Mouse (Mus musculus): Measurements from ENCODE around the gene Ago4. TPM values are rescaled to one million over a fixed set of nuclear protein-coding genes. Genes with fewer than 3 reads are reported as not detected.
"Not testable (repeated sequence)": the region's sequence is repeated elsewhere in the genome, so short reads cannot be mapped to it uniquely, and the experiment has no call there.

Ago4 gene
- polyA plus RNA-seq, 1 experiment from 2014 or later, result 12.4 TPM

DNA sequence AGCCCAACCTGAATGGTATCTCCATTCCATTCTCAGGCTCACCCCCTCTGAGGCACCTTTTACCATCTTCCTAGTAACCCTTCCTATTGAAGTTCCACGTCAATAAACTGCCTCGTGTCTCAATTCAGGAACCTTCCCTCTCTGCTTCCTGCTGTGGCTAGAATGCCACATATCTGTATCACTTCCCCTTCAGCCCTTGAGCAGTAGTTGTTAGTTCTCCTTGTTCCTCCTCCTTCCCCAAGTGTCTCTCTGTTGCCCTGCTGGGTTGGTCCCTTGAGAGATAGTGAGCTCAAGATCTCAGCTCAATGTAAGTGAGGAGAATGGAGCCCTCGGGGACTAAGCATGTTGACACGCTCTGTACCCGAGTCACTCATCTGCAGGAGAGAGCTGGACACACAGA lies 3.6 kb upstream of the Ago4 start:
- Histone ChIP-seq H3K27me3 (ENCODE audit: control insufficient read depth, insufficient read depth, low read length) (no peaks in the 10 kb centered on the region), H3K9ac (replicated peaks; ENCODE audit: low read length) (no peak overlapping the region), H3K27ac (replicated peaks; ENCODE audit: low read depth, low read length) (no peak overlapping the region), H3K4me1 (ENCODE audit: control insufficient read depth, insufficient read depth, low read length) (peaks cover 6% of the 10 kb centered on the region), H3K9me3 (ENCODE audit: control insufficient read depth, low read length) (no peaks in the 10 kb centered on the region), H3K36me3 (ENCODE audit: control insufficient read depth, insufficient read depth, low read length) (no peaks in the 10 kb centered on the region), H3K4me3 (replicated peaks; ENCODE audit: low read depth, low read length) (no peak overlapping the region), H3K4me2 (ENCODE audit: low read length) (no peak overlapping the region)
- 74% methylated on average over 5 of the region's 5 CpGs for WGBS
- DNase-seq (no peak), ATAC-seq (ENCODE audit: low FRiP score, low TSS enrichment) (no peak)

DNA sequence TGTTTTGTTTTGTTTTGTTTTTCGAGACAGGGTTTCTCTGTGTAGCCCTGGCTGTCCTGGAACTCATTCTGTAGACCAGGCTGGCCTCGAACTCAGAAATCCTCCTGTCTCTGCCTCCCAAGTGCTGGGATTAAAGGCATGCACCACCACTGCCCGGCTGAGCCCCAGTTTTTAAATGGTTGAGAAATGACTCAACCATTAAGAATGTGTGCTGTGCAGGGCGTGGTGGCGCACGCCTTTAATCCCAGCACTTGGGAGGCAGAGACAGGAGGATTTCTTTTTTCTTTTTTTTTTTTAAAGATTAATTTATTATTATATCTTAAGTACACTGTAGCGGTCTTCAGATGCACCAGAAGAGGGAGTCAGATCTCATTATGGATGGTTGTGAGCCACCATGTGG lies 2.4 kb upstream of the Ago4 start:
- H3K4me3 ChIP-seq (replicated peaks; ENCODE audit: low read depth, low read length); H3K27ac ChIP-seq (replicated peaks; ENCODE audit: low read depth, low read length); DNase-seq; ATAC-seq (ENCODE audit: low FRiP score, low TSS enrichment); H3K27me3 ChIP-seq (ENCODE audit: control insufficient read depth, insufficient read depth, low read length); H3K36me3 ChIP-seq (ENCODE audit: control insufficient read depth, insufficient read depth, low read length); H3K4me2 ChIP-seq (ENCODE audit: low read length); H3K9me3 ChIP-seq (ENCODE audit: control insufficient read depth, low read length); H3K9ac ChIP-seq (replicated peaks; ENCODE audit: low read length): not testable (repeated sequence)
- WGBS, result 95% methylated on average over 7 of the region's 7 CpGs
- H3K4me1 ChIP-seq (ENCODE audit: control insufficient read depth, insufficient read depth, low read length), result peaks cover 13% of the 10 kb centered on the region

DNA sequence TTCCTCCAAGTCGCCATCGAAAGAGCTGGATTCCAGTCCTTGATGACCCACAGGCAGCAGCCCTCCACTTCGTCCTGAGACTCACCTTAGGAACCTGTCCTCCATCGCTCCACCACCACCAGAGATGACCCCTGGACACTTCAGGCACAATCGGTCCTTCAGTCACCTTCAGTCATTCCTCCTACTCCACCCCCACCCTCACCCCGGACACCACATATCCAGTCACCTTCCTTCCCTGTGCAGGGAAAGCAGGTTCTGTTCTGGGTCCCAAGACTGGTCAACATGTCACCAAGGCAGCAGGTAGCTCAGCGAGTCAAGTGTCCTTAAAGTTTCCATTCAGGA lies 428 bp upstream of the Ago4 start:
- WGBS, result 8% methylated on average over 7 of the region's 7 CpGs
- H3K27ac ChIP-seq (replicated peaks; ENCODE audit: low read depth, low read length), result peak overlapping the region; percentile 88
- no peaks in the 10 kb centered on the region for H3K27me3 ChIP-seq (ENCODE audit: control insufficient read depth, insufficient read depth, low read length)
- peak overlapping the region; percentile 95 for H3K9ac ChIP-seq (replicated peaks; ENCODE audit: low read length)
- peaks cover 13% of the 10 kb centered on the region for H3K4me1 ChIP-seq (ENCODE audit: control insufficient read depth, insufficient read depth, low read length)
- H3K4me3 ChIP-seq (replicated peaks; ENCODE audit: low read depth, low read length), result peak overlapping the region; percentile 96
- peak overlapping the region; percentile 86 for H3K4me2 ChIP-seq (ENCODE audit: low read length)
- ATAC-seq (ENCODE audit: low FRiP score, low TSS enrichment), result peak; percentile 67
- H3K9me3 ChIP-seq (ENCODE audit: control insufficient read depth, low read length), result no peaks in the 10 kb centered on the region
- DNase-seq, result no peak
- H3K36me3 ChIP-seq (ENCODE audit: control insufficient read depth, insufficient read depth, low read length), result no peaks in the 10 kb centered on the region

DNA sequence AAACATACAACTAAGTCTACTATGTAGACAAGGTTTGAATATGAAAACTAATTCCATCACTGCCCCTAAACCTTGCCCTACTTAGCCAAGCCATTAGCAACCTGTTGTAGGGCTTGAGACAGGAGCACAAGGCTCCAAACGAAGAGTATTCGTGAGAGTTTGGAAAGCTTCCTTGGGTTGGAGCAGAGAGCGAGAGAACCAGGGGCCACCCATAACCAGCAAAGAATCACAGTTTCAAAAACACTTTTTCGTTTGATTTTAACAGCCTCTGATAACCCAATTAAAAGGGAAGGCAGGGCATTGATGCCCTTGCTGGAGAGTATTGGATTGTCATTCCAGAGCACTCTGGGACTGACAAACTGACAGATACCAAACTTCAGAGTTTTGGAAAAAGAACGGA lies 980 bp downstream of the Ago4 start:
- peak overlapping the region; percentile 86 for H3K4me2 ChIP-seq (ENCODE audit: low read length)
- peaks cover 13% of the 10 kb centered on the region for H3K4me1 ChIP-seq (ENCODE audit: control insufficient read depth, insufficient read depth, low read length)
- no peak overlapping the region for H3K27ac ChIP-seq (replicated peaks; ENCODE audit: low read depth, low read length)
- H3K9ac ChIP-seq (replicated peaks; ENCODE audit: low read length), result peak overlapping the region; percentile 95
- ATAC-seq (ENCODE audit: low FRiP score, low TSS enrichment) (no peak), DNase-seq (no peak)
- H3K9me3 ChIP-seq (ENCODE audit: control insufficient read depth, low read length), result no peaks in the 10 kb centered on the region
- no peaks in the 10 kb centered on the region for H3K36me3 ChIP-seq (ENCODE audit: control insufficient read depth, insufficient read depth, low read length)
- no peaks in the 10 kb centered on the region for H3K27me3 ChIP-seq (ENCODE audit: control insufficient read depth, insufficient read depth, low read length)
- H3K4me3 ChIP-seq (replicated peaks; ENCODE audit: low read depth, low read length), result peak overlapping the region; percentile 96
- WGBS, result 32% methylated on average over 5 of the region's 5 CpGs

DNA sequence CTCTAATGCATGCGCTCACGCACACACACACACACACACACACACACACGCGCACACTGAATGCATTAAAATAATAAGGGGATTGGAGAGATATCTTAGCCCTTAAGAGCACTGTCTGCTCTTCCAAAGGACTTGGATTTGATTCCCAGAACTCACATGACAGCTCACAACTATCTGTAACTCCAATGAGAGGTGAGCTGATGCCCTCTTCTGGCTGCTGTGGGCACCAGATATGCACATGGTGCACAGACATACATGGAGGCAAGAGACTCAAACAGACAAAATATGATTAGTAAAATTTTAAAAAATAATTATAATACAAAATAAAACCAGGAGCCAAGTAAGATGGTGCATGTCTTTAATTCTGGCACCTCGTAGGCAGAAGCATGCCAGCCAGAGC lies 6.4 kb downstream of the Ago4 start:
- no peak for DNase-seq
- no peak for ATAC-seq (ENCODE audit: low FRiP score, low TSS enrichment)
- H3K4me1 ChIP-seq (ENCODE audit: control insufficient read depth, insufficient read depth, low read length), result peaks cover 7% of the 10 kb centered on the region
- no peak overlapping the region for H3K27ac ChIP-seq (replicated peaks; ENCODE audit: low read depth, low read length)
- 94% methylated on average over 5 of the region's 5 CpGs for WGBS
- H3K36me3 ChIP-seq (ENCODE audit: control insufficient read depth, insufficient read depth, low read length), result peaks cover 11% of the 10 kb centered on the region
- no peak overlapping the region for H3K4me3 ChIP-seq (replicated peaks; ENCODE audit: low read depth, low read length)
- no peaks in the 10 kb centered on the region for H3K9me3 ChIP-seq (ENCODE audit: control insufficient read depth, low read length)
- no peak overlapping the region for H3K4me2 ChIP-seq (ENCODE audit: low read length)
- H3K27me3 ChIP-seq (ENCODE audit: control insufficient read depth, insufficient read depth, low read length), result no peaks in the 10 kb centered on the region
- no peak overlapping the region for H3K9ac ChIP-seq (replicated peaks; ENCODE audit: low read length)

DNA sequence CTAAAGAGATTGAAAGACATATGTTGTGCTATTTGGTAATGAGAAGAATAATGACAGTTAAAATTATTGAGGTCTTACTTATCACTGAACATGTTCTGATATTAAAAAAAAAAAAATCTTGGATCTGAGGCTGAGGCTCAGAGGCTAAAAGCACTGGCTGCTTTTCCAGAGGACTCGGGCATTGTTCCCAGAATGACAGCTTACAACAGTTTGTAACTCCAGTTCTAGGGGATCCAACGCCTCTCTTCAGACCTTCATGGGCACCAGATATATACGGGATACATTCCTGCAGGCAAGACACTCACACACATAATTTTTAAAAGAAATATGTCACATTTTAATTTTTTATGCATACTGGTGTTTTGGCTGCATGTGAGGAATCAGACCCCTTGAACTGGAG lies 7.1 kb downstream of the Ago4 start:
- Histone ChIP-seq H3K4me3 (replicated peaks; ENCODE audit: low read depth, low read length) (no peak overlapping the region), H3K27me3 (ENCODE audit: control insufficient read depth, insufficient read depth, low read length) (no peaks in the 10 kb centered on the region), H3K9me3 (ENCODE audit: control insufficient read depth, low read length) (no peaks in the 10 kb centered on the region), H3K4me1 (ENCODE audit: control insufficient read depth, insufficient read depth, low read length) (no peaks in the 10 kb centered on the region; the same call in 1 of the 2 replicates), H3K36me3 (ENCODE audit: control insufficient read depth, insufficient read depth, low read length) (peaks cover 15% of the 10 kb centered on the region), H3K9ac (replicated peaks; ENCODE audit: low read length) (no peak overlapping the region), H3K4me2 (ENCODE audit: low read length) (no peak overlapping the region), H3K27ac (replicated peaks; ENCODE audit: low read depth, low read length) (no peak overlapping the region)
- ATAC-seq (ENCODE audit: low FRiP score, low TSS enrichment) (no peak), DNase-seq (no peak)
- 91% methylated on average over 3 of the region's 3 CpGs for WGBS

DNA sequence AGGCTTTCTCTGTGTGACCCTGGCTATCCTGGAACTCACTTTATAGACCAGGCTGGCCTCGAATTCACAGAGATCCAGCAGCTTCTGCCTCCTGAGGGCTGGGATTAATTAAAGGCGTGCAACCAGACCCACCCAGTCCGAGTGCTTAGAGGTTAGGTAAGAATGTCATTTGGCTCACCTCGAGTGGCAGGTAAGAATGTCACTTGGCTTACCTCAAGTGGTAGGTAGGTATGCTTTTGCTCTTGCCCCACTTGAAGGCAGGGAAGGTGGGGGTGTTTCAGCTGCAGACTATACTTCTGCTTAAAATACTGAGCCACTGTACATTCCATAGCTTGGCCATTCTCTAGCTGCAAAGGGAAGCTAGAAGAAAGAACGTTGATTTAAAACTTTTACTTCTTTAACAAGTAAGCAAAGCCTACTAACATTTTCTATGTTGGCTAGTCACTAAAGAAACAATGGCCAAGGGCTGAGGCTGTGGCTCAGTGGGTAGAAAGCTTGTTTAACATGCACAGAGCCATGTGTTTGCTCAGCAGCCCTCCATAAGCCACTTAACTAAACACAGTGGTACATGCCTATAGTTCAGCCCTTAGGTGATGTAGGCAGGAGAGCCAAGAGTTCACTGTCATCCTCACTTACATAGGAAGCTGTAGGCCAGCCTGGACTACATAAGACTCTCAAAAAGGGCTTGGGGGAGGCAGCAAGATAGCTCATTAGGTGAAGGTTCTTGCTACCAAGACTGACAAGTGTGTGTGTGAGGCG lies 20.8 kb downstream of the Ago4 start:
- no peak overlapping the region for H3K4me3 ChIP-seq (replicated peaks; ENCODE audit: low read depth, low read length)
- H3K9me3 ChIP-seq (ENCODE audit: control insufficient read depth, low read length), result no peaks in the 10 kb centered on the region
- H3K4me2 ChIP-seq (ENCODE audit: low read length), result no peak overlapping the region
- H3K36me3 ChIP-seq (ENCODE audit: control insufficient read depth, insufficient read depth, low read length), result peaks cover 82% of the 10 kb centered on the region
- no peak overlapping the region for H3K9ac ChIP-seq (replicated peaks; ENCODE audit: low read length)
- DNase-seq (no peak), ATAC-seq (ENCODE audit: low FRiP score, low TSS enrichment) (no peak)
- H3K27ac ChIP-seq (replicated peaks; ENCODE audit: low read depth, low read length), result no peak overlapping the region
- H3K4me1 ChIP-seq (ENCODE audit: control insufficient read depth, insufficient read depth, low read length), result no peaks in the 10 kb centered on the region
- H3K27me3 ChIP-seq (ENCODE audit: control insufficient read depth, insufficient read depth, low read length), result no peaks in the 10 kb centered on the region
- 90% methylated on average over 6 of the region's 6 CpGs for WGBS

DNA sequence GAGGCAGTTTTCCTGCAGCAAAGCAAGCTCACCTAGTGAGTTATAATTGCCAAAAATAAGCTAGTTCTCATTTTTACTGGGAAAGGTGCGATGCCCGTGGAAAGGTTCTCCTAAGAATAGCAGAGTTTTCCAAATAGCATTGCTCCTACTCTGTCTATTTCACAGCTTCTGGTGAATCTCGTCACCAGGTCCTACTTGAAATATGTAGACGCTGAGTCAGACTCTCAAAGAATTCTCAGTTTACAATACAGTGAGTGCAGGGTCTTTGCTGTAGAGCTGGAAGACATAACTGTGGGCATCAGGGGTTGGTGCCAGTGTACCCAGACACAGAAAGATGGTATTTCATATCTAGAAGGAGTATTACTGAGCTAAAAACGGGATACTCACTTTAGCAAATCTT lies 22.3 kb downstream of the Ago4 start:
- 89% methylated on average over 5 of the region's 5 CpGs for WGBS
- Histone ChIP-seq H3K9me3 (ENCODE audit: control insufficient read depth, low read length) (no peaks in the 10 kb centered on the region), H3K4me2 (ENCODE audit: low read length) (no peak overlapping the region), H3K9ac (replicated peaks; ENCODE audit: low read length) (no peak overlapping the region), H3K4me3 (replicated peaks; ENCODE audit: low read depth, low read length) (no peak overlapping the region), H3K4me1 (ENCODE audit: control insufficient read depth, insufficient read depth, low read length) (no peaks in the 10 kb centered on the region), H3K27me3 (ENCODE audit: control insufficient read depth, insufficient read depth, low read length) (no peaks in the 10 kb centered on the region), H3K36me3 (ENCODE audit: control insufficient read depth, insufficient read depth, low read length) (peaks cover 85% of the 10 kb centered on the region), H3K27ac (replicated peaks; ENCODE audit: low read depth, low read length) (no peak overlapping the region)
- DNase-seq, result no peak
- ATAC-seq (ENCODE audit: low FRiP score, low TSS enrichment), result no peak

DNA sequence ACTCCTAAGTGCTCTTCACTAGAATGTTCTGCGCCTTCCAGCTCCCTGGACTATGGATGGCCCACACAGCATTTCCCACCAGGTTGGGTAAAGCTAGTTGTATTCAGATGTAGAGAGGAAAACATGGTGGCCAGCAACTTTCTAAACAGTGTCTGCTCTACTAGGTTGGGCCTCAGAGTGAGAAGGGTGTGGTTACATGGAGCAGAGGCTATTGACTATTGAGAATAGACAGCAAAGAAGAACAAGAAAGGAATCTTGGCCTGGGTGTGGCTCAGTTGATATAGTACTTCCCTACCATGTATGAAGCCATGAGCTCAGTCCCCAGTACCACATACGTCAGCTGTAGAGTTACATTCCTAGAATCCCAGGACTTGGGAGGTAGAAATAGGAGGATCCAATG lies 24.2 kb downstream of the Ago4 start:
- H3K27ac ChIP-seq (replicated peaks; ENCODE audit: low read depth, low read length), result no peak overlapping the region
- DNase-seq, result no peak
- H3K27me3 ChIP-seq (ENCODE audit: control insufficient read depth, insufficient read depth, low read length), result no peaks in the 10 kb centered on the region
- no peak overlapping the region for H3K9ac ChIP-seq (replicated peaks; ENCODE audit: low read length)
- 90% methylated on average over 2 of the region's 2 CpGs for WGBS
- H3K4me3 ChIP-seq (replicated peaks; ENCODE audit: low read depth, low read length), result no peak overlapping the region
- peaks cover 87% of the 10 kb centered on the region for H3K36me3 ChIP-seq (ENCODE audit: control insufficient read depth, insufficient read depth, low read length)
- no peak overlapping the region for H3K4me2 ChIP-seq (ENCODE audit: low read length)
- ATAC-seq (ENCODE audit: low FRiP score, low TSS enrichment), result no peak
- no peaks in the 10 kb centered on the region for H3K9me3 ChIP-seq (ENCODE audit: control insufficient read depth, low read length)
- H3K4me1 ChIP-seq (ENCODE audit: control insufficient read depth, insufficient read depth, low read length), result no peaks in the 10 kb centered on the region
